Mouse (Mus musculus): ENCODE data around the gene Cyp2e1.

- TF ChIP-seq CTCF (IDR thresholded peaks at IDR 0.05; ENCODE audit: insufficient read depth, low read depth, low read length) (no peak), POLR2A (IDR thresholded peaks at IDR 0.05; ENCODE audit: insufficient read depth, low read depth, low read length) (no peak)
These were observed 56.6 kb downstream of the Cyp2e1 start for GRCm38 (mm10) chr7:140820173-140820572.

Data from olfactory bulb, adult 2 months (tissue).